Mouse (Mus musculus) MEL (cell line): ENCODE measurements around the gene Bcl10. TPM values are rescaled to one million over a fixed set of nuclear protein-coding genes. Genes with fewer than 3 reads are reported as not detected.
A peak's percentile ranks its signal among the peaks of the same experiment; 100 is the strongest.

Experiments
- DNase-seq: peaks from one replicate; pipeline ENCODE4 v3.0.0; 2011; ENCODE audit warnings: low read depth, low spot score
- H3K27ac ChIP-seq: 2 replicates; pipeline ENCODE4 v1.5.1; 2012; ENCODE audit warnings: low read depth, mild to moderate bottlenecking, control low read depth, low read length, moderate library complexity; ENCODE audit not compliant: control insufficient read depth
- H3K27me3 ChIP-seq, 2 experiments: fragments of 150-350 bp in 1 of 2; sonication (generic) in 1 of 2; 2 replicates each; pipeline ENCODE4 v1.6.1; 2012; ENCODE audit warnings: low read length in 2 of 2, mild to moderate bottlenecking in 2 of 2, improper control_type of control experiment in 1 of 2, moderate library complexity in 1 of 2; ENCODE audit not compliant: insufficient read depth in 2 of 2, control insufficient read depth in 1 of 2
- H3K36me3 ChIP-seq, 2 experiments: 2 replicates each; pipeline ENCODE4 v1.6.1; 2012 to 2014; ENCODE audit warnings: low read length in 2 of 2, improper control_type of control experiment in 1 of 2, inconsistent platforms in 1 of 2, mild to moderate bottlenecking in 1 of 2; ENCODE audit not compliant: insufficient read depth in 2 of 2, control insufficient read depth in 1 of 2
- H3K4me1 ChIP-seq, 2 experiments: fragments of 150-350 bp in 1 of 2; sonication (generic) in 1 of 2; 2 replicates each; pipeline ENCODE4 v1.6.1; 2012; ENCODE audit warnings: low read length in 2 of 2, improper control_type of control experiment in 1 of 2, mild to moderate bottlenecking in 1 of 2; ENCODE audit not compliant: insufficient read depth in 2 of 2, control insufficient read depth in 1 of 2
- H3K4me3 ChIP-seq, 2 experiments: fragments of 150-350 bp in 1 of 2; sonication (generic) in 1 of 2; 2 replicates each; pipeline ENCODE4 v1.5.1; 2012; ENCODE audit warnings: low read depth in 2 of 2, low read length in 2 of 2, mild to moderate bottlenecking in 2 of 2, moderate library complexity in 2 of 2, control low read depth in 1 of 2, improper control_type of control experiment in 1 of 2; ENCODE audit not compliant: control insufficient read depth in 1 of 2, insufficient read depth in 1 of 2
- H3K79me2 ChIP-seq: 2 replicates; pipeline ENCODE4 v1.6.1; 2012; ENCODE audit warnings: mild to moderate bottlenecking, low read length, moderate library complexity; ENCODE audit not compliant: control insufficient read depth, poor library complexity, insufficient read depth
- H3K9ac ChIP-seq: 2 replicates; pipeline ENCODE4 v1.6.1; 2012; ENCODE audit warnings: low read depth, mild to moderate bottlenecking, control low read depth, low read length, moderate library complexity; ENCODE audit not compliant: control insufficient read depth, poor library complexity, severe bottlenecking
- H3K9me3 ChIP-seq: fragments of 150-350 bp; sonication (generic); replicated peaks from 2 replicates; pipeline ENCODE4 v1.6.1; 2012; ENCODE audit warnings: mild to moderate bottlenecking, low read length, improper control_type of control experiment, moderate library complexity; ENCODE audit not compliant: insufficient read depth
- CHD1 ChIP-seq: IDR thresholded peaks from 2 replicates; pipeline ENCODE4 v1.6.1; 2012; ENCODE audit warnings: low read depth, mild to moderate bottlenecking, inconsistent platforms, low read length, improper control_type of control experiment
- CHD2 ChIP-seq: IDR thresholded peaks from 2 replicates; pipeline ENCODE4 v1.6.1; 2011; ENCODE audit warnings: low read length, improper control_type of control experiment
- CTCF ChIP-seq, 3 experiments: IDR thresholded peaks in 2 of 3; conservative IDR thresholded peaks in 1 of 3; 2 replicates each; pipeline ENCODE4 v1.5.1; 2011 to 2012; ENCODE audit warnings: low read length in 3 of 3, low read depth in 2 of 3, mild to moderate bottlenecking in 2 of 3, improper control_type of control experiment in 1 of 3, inconsistent platforms in 1 of 3, mixed read lengths in 1 of 3, moderate library complexity in 1 of 3; ENCODE audit not compliant: control insufficient read depth in 1 of 3, insufficient read depth in 1 of 3, poor library complexity in 1 of 3, severe bottlenecking in 1 of 3
- EP300 ChIP-seq, 2 experiments: IDR thresholded peaks; 2 replicates each; pipeline ENCODE4 v1.6.1; 2011; ENCODE audit warnings: improper control_type of control experiment in 2 of 2, low read length in 2 of 2, low read depth in 1 of 2, mild to moderate bottlenecking in 1 of 2
- ETS1 ChIP-seq: IDR thresholded peaks from 2 replicates; pipeline ENCODE4 v1.6.1; 2012; ENCODE audit warnings: low read depth, mild to moderate bottlenecking, inconsistent platforms, low read length, improper control_type of control experiment, moderate library complexity
- GATA1 ChIP-seq: IDR thresholded peaks from 2 replicates; pipeline ENCODE4 v1.6.1; 2011; ENCODE audit warnings: low read depth, low read length, improper control_type of control experiment
- HCFC1 ChIP-seq: IDR thresholded peaks from 2 replicates; pipeline ENCODE4 v1.6.1; 2012; ENCODE audit warnings: low read depth, mild to moderate bottlenecking, inconsistent platforms, low read length, improper control_type of control experiment, moderate library complexity
- KAT2A ChIP-seq: conservative IDR thresholded peaks from 2 replicates; pipeline ENCODE4 v1.6.1; 2012; ENCODE audit warnings: low read depth, low read length, improper control_type of control experiment, inconsistent platforms
- MAX ChIP-seq: IDR thresholded peaks from 2 replicates; pipeline ENCODE4 v1.6.1; 2011; ENCODE audit warnings: low read length, improper control_type of control experiment
- MXI1 ChIP-seq: IDR thresholded peaks from 2 replicates; pipeline ENCODE4 v1.6.1; 2011; ENCODE audit warnings: mild to moderate bottlenecking, low read depth, low read length, improper control_type of control experiment
- MYB ChIP-seq: IDR thresholded peaks from 2 replicates; pipeline ENCODE4 v1.6.1; 2011; ENCODE audit warnings: mild to moderate bottlenecking, low read depth, low read length, improper control_type of control experiment
- MYC ChIP-seq: IDR thresholded peaks from 2 replicates; pipeline ENCODE4 v1.6.1; 2011; ENCODE audit warnings: low read depth, mild to moderate bottlenecking, low read length, improper control_type of control experiment, moderate library complexity
- POLR2A ChIP-seq, 2 experiments: IDR thresholded peaks; 2 replicates each; pipeline ENCODE4 v1.6.1; 2011 to 2012; ENCODE audit warnings: low read length in 2 of 2, mild to moderate bottlenecking in 2 of 2, control low read depth in 1 of 2, improper control_type of control experiment in 1 of 2, low read depth in 1 of 2, moderate library complexity in 1 of 2; ENCODE audit not compliant: control insufficient read depth in 1 of 2, insufficient read depth in 1 of 2, poor library complexity in 1 of 2
- RAD21 ChIP-seq: IDR thresholded peaks from 2 replicates; pipeline ENCODE4 v1.6.1; 2011; ENCODE audit warnings: mild to moderate bottlenecking, low read depth, low read length, improper control_type of control experiment
- RCOR1 ChIP-seq: IDR thresholded peaks from 2 replicates; pipeline ENCODE4 v1.6.1; 2012; ENCODE audit warnings: low read depth, mild to moderate bottlenecking, inconsistent platforms, low read length, improper control_type of control experiment
- SIN3A ChIP-seq: IDR thresholded peaks from 2 replicates; pipeline ENCODE4 v1.6.1; 2012; ENCODE audit warnings: low read length, improper control_type of control experiment, inconsistent platforms
- SMC3 ChIP-seq: IDR thresholded peaks from 2 replicates; pipeline ENCODE4 v1.6.1; 2011; ENCODE audit warnings: low read depth, low read length, improper control_type of control experiment
- TAL1 ChIP-seq: IDR thresholded peaks from 2 replicates; pipeline ENCODE4 v1.6.1; 2012; ENCODE audit warnings: mild to moderate bottlenecking, inconsistent platforms, low read length, moderate library complexity, mixed read lengths
- TBP ChIP-seq: IDR thresholded peaks from 2 replicates; pipeline ENCODE4 v1.8.0; 2011; ENCODE audit warnings: low read depth, low read length, improper control_type of control experiment
- TCF12 ChIP-seq: IDR thresholded peaks from 2 replicates; pipeline ENCODE4 v1.6.1; 2014; ENCODE audit warnings: low read depth, mild to moderate bottlenecking, inconsistent platforms, low read length, improper control_type of control experiment, moderate library complexity
- UBTF ChIP-seq: IDR thresholded peaks from 2 replicates; pipeline ENCODE4 v1.6.1; 2012; ENCODE audit warnings: low read depth, mild to moderate bottlenecking, inconsistent platforms, low read length, improper control_type of control experiment, moderate library complexity, borderline replicate concordance; ENCODE audit not compliant: insufficient read depth
- USF1 ChIP-seq: IDR thresholded peaks from 2 replicates; pipeline ENCODE4 v1.6.1; 2014; ENCODE audit warnings: low read depth, mild to moderate bottlenecking, inconsistent platforms, low read length, improper control_type of control experiment, moderate library complexity
- USF2 ChIP-seq, 2 experiments: IDR thresholded peaks; 2 replicates each; pipeline ENCODE4 v1.6.1; 2011 to 2012; ENCODE audit warnings: improper control_type of control experiment in 2 of 2, low read length in 2 of 2, borderline replicate concordance in 1 of 2, inconsistent platforms in 1 of 2, low read depth in 1 of 2, mild to moderate bottlenecking in 1 of 2; ENCODE audit not compliant: insufficient read depth in 1 of 2
- ZC3H11A ChIP-seq: IDR thresholded peaks from 2 replicates; pipeline ENCODE4 v1.6.1; 2012; ENCODE audit warnings: low read depth, mild to moderate bottlenecking, inconsistent platforms, low read length, improper control_type of control experiment
- ZKSCAN1 ChIP-seq: IDR thresholded peaks from 2 replicates; pipeline ENCODE4 v1.6.1; 2012; ENCODE audit warnings: low read depth, mild to moderate bottlenecking, inconsistent platforms, low read length, improper control_type of control experiment, moderate library complexity
- ZNF384 ChIP-seq: IDR thresholded peaks from 2 replicates; pipeline ENCODE4 v1.6.1; 2012; ENCODE audit warnings: low read depth, mild to moderate bottlenecking, inconsistent platforms, low read length, improper control_type of control experiment
- polyA plus RNA-seq, 2 experiments: library from polyadenylated mRNA; stranded (reverse) in 1 of 2; unstranded in 1 of 2; fragments of >175 nt in 1 of 2; fragments of >200 nt in 1 of 2; gene quantifications; 2 replicates each; pipeline versions ENCODE4 v1.2.1 to v1.2.4; 2012; ENCODE audit warnings: low replicate concordance in 2 of 2, low read depth in 1 of 2; ENCODE audit not compliant: insufficient read length in 2 of 2, insufficient read depth in 1 of 2, missing spikeins in 1 of 2
- total RNA-seq: library from RNA; depleted of rRNA; stranded (reverse); fragments of 300-350 nt; gene quantifications from 2 replicates; pipeline ENCODE4 v1.2.3, GENCODE M21; 2012

Bcl10 gene
- total and polyA plus RNA-seq, 3 experiments, result 25.0 to 30.4 TPM; not detected in 1

DNA sequence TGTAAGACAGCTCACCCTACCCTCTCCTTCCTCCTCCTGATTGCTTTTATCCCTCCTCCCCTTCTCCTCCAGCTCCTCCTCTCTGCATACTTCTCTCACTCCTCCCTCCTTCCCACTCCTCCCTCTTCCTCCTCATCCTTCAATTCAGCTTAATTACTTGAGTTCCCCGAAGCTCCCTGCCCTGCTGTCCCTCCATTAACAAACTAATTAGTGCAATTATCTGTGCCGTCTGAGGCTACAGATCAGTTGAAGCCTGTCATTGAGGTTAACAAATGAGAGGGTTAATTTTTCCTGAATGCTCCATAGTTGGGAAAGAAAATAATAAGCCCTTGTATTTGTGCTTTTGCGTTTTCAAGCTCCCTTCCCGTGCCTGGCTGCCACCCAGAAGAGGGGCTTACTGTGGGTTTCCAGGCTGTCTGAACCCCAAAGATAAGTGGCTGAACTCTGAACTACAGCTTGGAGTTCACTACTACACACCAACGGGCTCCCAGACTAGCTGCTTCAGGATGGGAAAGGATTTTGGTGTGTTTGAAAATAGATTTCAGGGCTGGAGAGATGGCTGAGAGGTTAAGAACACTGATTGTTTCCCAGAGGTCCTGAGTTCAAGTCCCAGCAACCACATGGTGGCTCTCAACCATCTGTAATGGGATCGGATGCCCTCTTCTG lies 25.1 kb downstream of the Bcl10 start:
- no peaks in the 10 kb centered on the region for H3K27me3 ChIP-seq
- peak overlapping the region; percentile 30; the same call in 1 of the 2 replicates for H3K27ac ChIP-seq
- peaks cover 2 to 40% of the 10 kb centered on the region in 2 experiments; a peak in 3 of 4 replicates for H3K36me3 ChIP-seq
- TF ChIP-seq CHD2 (no peak), RAD21 (no peak), TCF12 (peak; percentile 63; the same call in 1 of the 2 replicates), SMC3 (no peak), USF2 (IDR thresholded peaks at IDR 0.05; ENCODE audit: borderline replicate concordance in 1 of 2, insufficient read depth in 1 of 2, low read depth in 1 of 2, low read length in 2 of 2) (no peak), RCOR1 (peak; percentile 53; the same call in 1 of the 2 replicates), GATA1 (peak; percentile 48), MXI1 (no peak), SIN3A (no peak), TBP (peak; percentile 64), ZKSCAN1 (no peak), ZNF384 (no peak), ETS1 (no peak), MAX (no peak), EP300 (IDR thresholded peaks at IDR 0.05; ENCODE audit: low read depth in 1 of 2, low read length in 2 of 2) (peak in 1 of 2 experiments; percentile 55; a peak in 1 of 4 replicates), MYB (no peak), ZC3H11A (no peak), HCFC1 (no peak), CHD1 (no peak), MYC (no peak), POLR2A (IDR thresholded peaks at IDR 0.05; ENCODE audit: control insufficient read depth in 1 of 2, insufficient read depth in 1 of 2, low read depth in 1 of 2, low read length in 2 of 2, poor library complexity in 1 of 2) (no peak), CTCF (IDR thresholded peaks at IDR 0.05 in 2 of 3, conservative IDR thresholded peaks at IDR 0.05 in 1 of 3; ENCODE audit: control insufficient read depth in 1 of 3, insufficient read depth in 1 of 3, low read depth in 2 of 3, low read length in 3 of 3, poor library complexity in 1 of 3, severe bottlenecking in 1 of 3) (no peak), KAT2A (no peak), UBTF (no peak), TAL1 (peak; percentile 56), USF1 (no peak)
- TF ChIP-seq, all 39 proteins: peak for 6
- Histone ChIP-seq H3K9ac (no peak overlapping the region), H3K9me3 (no peaks in the 10 kb centered on the region), H3K4me1 (peaks cover 6 to 42% of the 10 kb centered on the region in 2 experiments), H3K4me3 (no peak overlapping the region), H3K79me2 (peaks cover 4% of the 10 kb centered on the region)
- DNase-seq, result peak; percentile 58
